Mouse (Mus musculus): ENCODE measurements at regions not wholly inside any gene's neighbourhood (a gene's known extent, or its start where the extent isn't known, plus 50 kb on each side); places are given as distances from the start of the nearest gene placed in this dataset.

DNA sequence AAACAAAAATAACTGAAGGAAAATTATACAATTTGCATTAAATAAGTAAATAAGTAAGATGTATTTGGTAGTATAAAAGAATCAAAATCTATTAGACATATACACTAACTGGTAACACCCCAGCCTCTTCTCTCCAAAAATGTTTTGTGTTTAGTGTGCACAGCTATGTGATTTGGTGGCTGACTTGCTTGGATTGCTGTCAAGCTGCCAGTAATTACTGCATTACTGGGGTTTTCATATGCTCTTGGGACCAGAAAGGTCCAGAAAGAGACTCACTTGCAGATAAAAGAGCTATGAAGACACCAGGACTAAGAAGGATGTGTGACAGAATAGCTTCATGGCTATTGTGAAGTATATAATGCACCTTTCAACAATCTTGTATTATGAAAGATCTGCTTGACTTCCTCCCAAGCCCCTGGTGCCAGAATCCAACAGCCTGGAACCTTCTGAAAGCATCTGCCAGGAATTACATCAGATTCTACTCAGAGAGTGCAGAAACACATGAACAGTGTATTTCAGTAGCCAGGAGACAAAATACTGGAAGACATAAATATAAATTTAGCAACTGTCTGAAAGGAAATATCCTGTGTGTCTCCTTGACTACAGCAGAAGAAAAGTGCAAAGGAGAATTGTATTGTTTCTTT lies 5132.6 kb downstream of the 9330182O14Rik start:
- DNase-seq (ENCODE audit: low spot score in 2 of 2): no peak

- DNase-seq (ENCODE audit: low spot score in 2 of 2): no peak
Measured at GRCm38 (mm10) chr15:45273677-45274076, 5139.5 kb downstream of the 9330182O14Rik start.

GRCm38 (mm10) chr15:45321628-45322027 lies 5187.5 kb downstream of the 9330182O14Rik start:
- no peak for DNase-seq (ENCODE audit: low spot score in 2 of 2)

GRCm38 (mm10) chr15:45350496-45350895 lies 5216.3 kb downstream of the 9330182O14Rik start:
- DNase-seq (ENCODE audit: low spot score in 2 of 2): peak in 1 of 2 experiments; percentile 5
